Mouse (Mus musculus) embryonic facial prominence, embryonic 11.5 days (tissue): ENCODE results near the gene Pdhx. TPM values are rescaled to one million over a fixed set of nuclear protein-coding genes. Genes with fewer than 3 reads are reported as not detected.

Source experiments
- ATAC-seq: fragments of 200-750 bp; cut with Nextera tagmentation; replicated peaks from 2 replicates; pipeline ENCODE4 v1.8.0; 2017; ENCODE audit warnings: low read depth; ENCODE audit not compliant: insufficient number of reproducible peaks, low FRiP score, low TSS enrichment
- DNase-seq: peaks from one replicate; pipeline ENCODE4 v3.0.0-alpha.2; 2015; ENCODE audit warnings: low spot score
- H3K27ac ChIP-seq: fragments of 300-500 bp; sonication (generic); replicated peaks from 2 replicates; pipeline ENCODE4 v1.5.1; 2014; ENCODE audit warnings: mild to moderate bottlenecking, low read depth, low read length, control low read depth
- H3K27me3 ChIP-seq: fragments of 300-500 bp; sonication (generic); 2 replicates; pipeline ENCODE4 v1.6.1; 2014; ENCODE audit warnings: mild to moderate bottlenecking, low read length, moderate library complexity, mixed read lengths; ENCODE audit not compliant: control insufficient read depth, insufficient read depth
- H3K36me3 ChIP-seq: fragments of 300-500 bp; sonication (generic); replicated peaks from 2 replicates; pipeline ENCODE4 v1.6.1; 2014; ENCODE audit warnings: low read depth, mild to moderate bottlenecking, low read length, moderate library complexity, mixed read lengths; ENCODE audit not compliant: control insufficient read depth, insufficient read depth
- H3K4me1 ChIP-seq: fragments of 300-500 bp; sonication (generic); 2 replicates; pipeline ENCODE4 v1.6.1; 2014; ENCODE audit warnings: low read length, mixed read lengths; ENCODE audit not compliant: control insufficient read depth, insufficient read depth
- H3K4me2 ChIP-seq: fragments of 300-500 bp; sonication (generic); 2 replicates; pipeline ENCODE4 v1.6.1; 2014; ENCODE audit warnings: low read depth, mild to moderate bottlenecking, control low read depth, low read length, moderate library complexity
- H3K4me3 ChIP-seq: fragments of 300-500 bp; sonication (generic); 2 replicates; pipeline ENCODE4 v1.5.1; 2014; ENCODE audit warnings: low read depth, low read length, control low read depth
- H3K9ac ChIP-seq: fragments of 300-500 bp; sonication (generic); replicated peaks from 2 replicates; pipeline ENCODE4 v1.6.1; 2014; ENCODE audit warnings: mild to moderate bottlenecking, control low read depth, low read length
- H3K9me3 ChIP-seq: fragments of 300-500 bp; sonication (generic); replicated peaks from 2 replicates; pipeline ENCODE4 v1.6.1; 2016; ENCODE audit warnings: mild to moderate bottlenecking, low read length, inconsistent platforms, mixed read lengths; ENCODE audit not compliant: control insufficient read depth
- WGBS: fragments of 180-500 bp; shearing (Covaris S2); extraction: QIAGEN DNeasy Blood & Tissue Kit; methylation state at CpG from one replicate; pipeline ENCODE4 v1.1.7; 2014; 5-methylcytosine and 5-hydroxymethylcytosine counted together
- polyA plus RNA-seq: library from polyadenylated mRNA; unstranded; fragments of >200 nt; fragmentation: Nextera tagmentation; extraction: Ambion mirVana; gene quantifications from 2 replicates; pipeline ENCODE4 v1.2.1, GENCODE M21; 2014

Pdhx gene
- polyA plus RNA-seq, 1 experiment from 2014 or later = 52.1 TPM

GRCm38 (mm10) chr2:103017391-103017824, 55.9 kb downstream of the Pdhx start:
- no peak for ATAC-seq

GRCm38 (mm10) chr2:103016089-103016488, 57.2 kb downstream of the Pdhx start:
- no peak overlapping the region for H3K4me3 ChIP-seq
- ATAC-seq (no peak), DNase-seq (no peak)
- no peaks in the 10 kb centered on the region for H3K4me1 ChIP-seq
- H3K9ac ChIP-seq = no peak overlapping the region
- no peak overlapping the region for H3K4me2 ChIP-seq
- no peak overlapping the region for H3K27ac ChIP-seq
- no peaks in the 10 kb centered on the region for H3K36me3 ChIP-seq
- no peaks in the 10 kb centered on the region for H3K27me3 ChIP-seq
- no peaks in the 10 kb centered on the region for H3K9me3 ChIP-seq

More at GRCm38 (mm10) chr2:103017391-103017824, 55.9 kb downstream of the Pdhx start:
- no peak overlapping the region for H3K4me3 ChIP-seq
- no peaks in the 10 kb centered on the region for H3K27me3 ChIP-seq
- no peaks in the 10 kb centered on the region for H3K4me1 ChIP-seq
- no peak overlapping the region for H3K9ac ChIP-seq
- DNase-seq = no peak
- H3K4me2 ChIP-seq = no peak overlapping the region
- no peaks in the 10 kb centered on the region for H3K9me3 ChIP-seq
- WGBS = 92% methylated on average over 2 of the region's 2 CpGs
- no peaks in the 10 kb centered on the region for H3K36me3 ChIP-seq
- H3K27ac ChIP-seq = no peak overlapping the region

GRCm38 (mm10) chr2:103012782-103013575, 60.3 kb downstream of the Pdhx start:
- H3K4me1 ChIP-seq = no peaks in the 10 kb centered on the region
- no peak overlapping the region for H3K4me3 ChIP-seq
- no peaks in the 10 kb centered on the region for H3K36me3 ChIP-seq
- H3K27me3 ChIP-seq = no peaks in the 10 kb centered on the region
- no peak overlapping the region for H3K4me2 ChIP-seq
- H3K9me3 ChIP-seq = no peaks in the 10 kb centered on the region
- ATAC-seq = no peak
- WGBS = 85% methylated on average over 4 of the region's 4 CpGs
- DNase-seq = no peak
- H3K9ac ChIP-seq = no peak overlapping the region
- no peak overlapping the region for H3K27ac ChIP-seq

GRCm38 (mm10) chr2:103008221-103008620, 65.1 kb downstream of the Pdhx start:
- H3K9me3 ChIP-seq = no peaks in the 10 kb centered on the region
- 80% methylated on average over 3 of the region's 3 CpGs for WGBS

GRCm38 (mm10) chr2:103004599-103004998, 68.7 kb downstream of the Pdhx start:
- no peaks in the 10 kb centered on the region for H3K4me1 ChIP-seq
- 45% methylated on average over 7 of the region's 7 CpGs for WGBS
- no peak for ATAC-seq

More at GRCm38 (mm10) chr2:103008221-103008620, 65.1 kb downstream of the Pdhx start:
- no peak for ATAC-seq
- no peak for DNase-seq
- Histone ChIP-seq H3K27ac (no peak overlapping the region), H3K4me2 (no peak overlapping the region), H3K4me3 (no peak overlapping the region), H3K27me3 (no peaks in the 10 kb centered on the region), H3K36me3 (no peaks in the 10 kb centered on the region), H3K9ac (no peak overlapping the region), H3K4me1 (no peaks in the 10 kb centered on the region)

GRCm38 (mm10) chr2:102999153-102999575, 74.1 kb downstream of the Pdhx start:
- Histone ChIP-seq H3K9me3 (no peaks in the 10 kb centered on the region), H3K27ac (no peak overlapping the region), H3K4me2 (no peak overlapping the region), H3K4me3 (no peak overlapping the region), H3K36me3 (no peaks in the 10 kb centered on the region), H3K9ac (no peak overlapping the region), H3K4me1 (no peaks in the 10 kb centered on the region), H3K27me3 (no peaks in the 10 kb centered on the region)
- no peak for ATAC-seq
- WGBS = 75% methylated on average over 6 of the region's 6 CpGs
- DNase-seq = no peak

More at GRCm38 (mm10) chr2:103004599-103004998, 68.7 kb downstream of the Pdhx start:
- Histone ChIP-seq H3K9ac (no peak overlapping the region), H3K4me2 (no peak overlapping the region), H3K27ac (no peak overlapping the region), H3K27me3 (no peaks in the 10 kb centered on the region), H3K9me3 (no peaks in the 10 kb centered on the region), H3K36me3 (no peaks in the 10 kb centered on the region), H3K4me3 (no peak overlapping the region)
- DNase-seq = no peak

GRCm38 (mm10) chr2:102998356-102998755, 75.0 kb downstream of the Pdhx start:
- H3K4me3 ChIP-seq = no peak overlapping the region
- DNase-seq (no peak), ATAC-seq (no peak)
- no peak overlapping the region for H3K9ac ChIP-seq
- no peaks in the 10 kb centered on the region for H3K9me3 ChIP-seq
- no peak overlapping the region for H3K27ac ChIP-seq
- H3K36me3 ChIP-seq = no peaks in the 10 kb centered on the region
- H3K4me2 ChIP-seq = no peak overlapping the region
- no peaks in the 10 kb centered on the region for H3K27me3 ChIP-seq
- 74% methylated on average over 5 of the region's 5 CpGs for WGBS
- H3K4me1 ChIP-seq = no peaks in the 10 kb centered on the region

- H3K4me3 ChIP-seq = no peak overlapping the region
- no peak overlapping the region for H3K4me2 ChIP-seq
- no peaks in the 10 kb centered on the region for H3K9me3 ChIP-seq
- 79% methylated on average over 1 of the region's 1 CpGs for WGBS
- H3K36me3 ChIP-seq = no peaks in the 10 kb centered on the region
- H3K27ac ChIP-seq = no peak overlapping the region
- H3K4me1 ChIP-seq = no peaks in the 10 kb centered on the region
- DNase-seq = no peak
- H3K27me3 ChIP-seq = no peaks in the 10 kb centered on the region
- ATAC-seq = no peak
- H3K9ac ChIP-seq = no peak overlapping the region
These were observed 75.4 kb downstream of the Pdhx start for GRCm38 (mm10) chr2:102997874-102998273.
